ENCODE assay signal across 11 mouse cellular contexts in genomic region chr10:70799191-70799742, GRCm38 (mm10).
DNase-seq lines count a peak whose midpoint lies in the region; ATAC-seq and TF ChIP-seq lines count a peak whose summit lies in the region.
"Had no signal": no experiment of that assay in that cellular context is flagged by ENCODE, and none has a peak within 500 bp of the region (broad histone marks: within the 10 kb centered on the region; RNA-seq: fewer than 3 reads in every experiment).

No protein-coding gene starts in this region.

- H3K4me2 ChIP-seq in hindbrain, postnatal 0 days (ENCODE audit: low read depth, low read length): no peak overlapping the region
- no peak overlapping the region for H3K4me2 ChIP-seq in hindbrain, embryonic 11.5 days (replicated peaks; ENCODE audit: low read depth, low read length)
- H3K4me2 ChIP-seq: liver, embryonic 13.5 days; neural tube, embryonic 12.5 days had no signal

- no peak for ATAC-seq in hindbrain, postnatal 0 days
- no peak for ATAC-seq in hindbrain, embryonic 11.5 days (ENCODE audit: low FRiP score)
- no peak for ATAC-seq in inflammation-experienced regulatory T-cells, adult 6 months

- no peak for TF ChIP-seq CTCF in hindbrain, postnatal 0 days (IDR thresholded peaks at IDR 0.05; ENCODE audit: low read depth)

- H3K4me3 ChIP-seq in hindbrain, postnatal 0 days (ENCODE audit: low read length): no peak overlapping the region
- H3K4me3 ChIP-seq in hindbrain, embryonic 11.5 days (ENCODE audit: low read depth, low read length): no peak overlapping the region
- H3K4me3 ChIP-seq: liver, embryonic 13.5 days; neural tube, embryonic 12.5 days had no signal

- no peaks in the 10 kb centered on the region for H3K36me3 ChIP-seq in hindbrain, postnatal 0 days (ENCODE audit: insufficient read depth, low read length)
- no peaks in the 10 kb centered on the region for H3K36me3 ChIP-seq in hindbrain, embryonic 11.5 days (ENCODE audit: control insufficient read depth, insufficient read depth, low read length)
- H3K36me3 ChIP-seq: liver, embryonic 13.5 days; neural tube, embryonic 12.5 days had no signal

- H3K9ac ChIP-seq in hindbrain, postnatal 0 days (replicated peaks; ENCODE audit: low read length): no peak overlapping the region
- H3K9ac ChIP-seq in hindbrain, embryonic 11.5 days (ENCODE audit: low read depth, low read length): no peak overlapping the region
- H3K9ac ChIP-seq: liver, embryonic 13.5 days; neural tube, embryonic 12.5 days had no signal

- H3K9me3 ChIP-seq in hindbrain, postnatal 0 days (ENCODE audit: low read length): no peaks in the 10 kb centered on the region
- H3K9me3 ChIP-seq in hindbrain, embryonic 11.5 days (ENCODE audit: control insufficient read depth, low read length): no peaks in the 10 kb centered on the region
- H3K9me3 ChIP-seq: neural tube, embryonic 12.5 days had no signal

- 0 out of 2 replicates have a peak overlapping the region, but pooled peaks have one; percentile 60 for H3K27ac ChIP-seq in hindbrain, postnatal 0 days
- no peak overlapping the region for H3K27ac ChIP-seq in hindbrain, embryonic 11.5 days (ENCODE audit: low read depth, low read length)
- H3K27ac ChIP-seq: liver, embryonic 13.5 days; neural tube, embryonic 12.5 days had no signal

- WGBS in hindbrain, postnatal 0 days: 83% methylated on average over 11 of the region's 11 CpGs
- 94% methylated on average over 11 of the region's 11 CpGs for WGBS in hindbrain, embryonic 11.5 days

- H3K4me1 ChIP-seq in hindbrain, postnatal 0 days (ENCODE audit: insufficient read depth, low read length): peaks cover 10% of the 10 kb centered on the region; the same call in 1 of the 2 replicates
- H3K4me1 ChIP-seq in hindbrain, embryonic 11.5 days (replicated peaks; ENCODE audit: control insufficient read depth, insufficient read depth, low read length): no peaks in the 10 kb centered on the region
- H3K4me1 ChIP-seq: liver, embryonic 13.5 days had no signal

- no peak for DNase-seq in hindbrain, postnatal 0 days (ENCODE audit: low spot score)
- no peak for DNase-seq in hindbrain, embryonic 11.5 days (ENCODE audit: low spot score)
- DNase-seq in adrenal gland, postnatal 25 days: peak; percentile 61
- peak; percentile 55 for DNase-seq in heart, adult 8-10 months (ENCODE audit: low spot score)
- DNase-seq in right cerebral cortex, adult 18-20 months: peak; percentile 95
- no peak for DNase-seq in spleen, postnatal 4 days (ENCODE audit: low spot score in 2 of 2)
- DNase-seq in cerebellum, postnatal 36 days: no peak
- DNase-seq: liver, embryonic 13.5 days; thymus, postnatal 4 days had no signal

- H3K27me3 ChIP-seq in hindbrain, postnatal 0 days (ENCODE audit: insufficient read depth, low read length): no peaks in the 10 kb centered on the region
- no peaks in the 10 kb centered on the region for H3K27me3 ChIP-seq in hindbrain, embryonic 11.5 days (ENCODE audit: control insufficient read depth, insufficient read depth, low read length)
- H3K27me3 ChIP-seq: liver, embryonic 13.5 days; neural tube, embryonic 12.5 days had no signal

Comparison
In these comparisons a context has a peak if more than half of its experiments do, and no peak if none do; other contexts are left out.
1. DNase-seq: peak in adrenal gland, postnatal 25 days (single experiment), heart, adult 8-10 months (single experiment) and right cerebral cortex, adult 18-20 months (single experiment); none in hindbrain, postnatal 0 days (single experiment), hindbrain, embryonic 11.5 days (single experiment), spleen, postnatal 4 days (0 of 2) and cerebellum, postnatal 36 days (0 of 2).